Comparison of ENCODE assay signal across 7 mouse cellular contexts in genomic region chr6:22789731-22790130, GRCm38 (mm10).
DNase-seq lines count a peak whose midpoint lies in the region.

No protein-coding gene starts in this region.

- peak; percentile 70 to 84 for DNase-seq in adrenal gland, adult (ENCODE audit: inconsistent age in 2 of 2, low spot score in 1 of 2)
- DNase-seq in adrenal gland, adult 2 months = peak; percentile 79
- peak; percentile 64 for DNase-seq in adrenal gland, adult 8-10 months
- DNase-seq in adrenal gland, postnatal 10 days = peak; percentile 43
- DNase-seq in adrenal gland, postnatal 14 days = peak; percentile 53
- peak; percentile 38 for DNase-seq in adrenal gland, postnatal 25 days
- DNase-seq in adrenal gland, postnatal 36 days = peak; percentile 61 to 73

Comparison
In these comparisons a context has a peak if more than half of its experiments do, and no peak if none do; other contexts are left out.
1. Peak in every context shown above with its lines: DNase-seq.